Mouse (Mus musculus): ENCODE data around the gene Nfkbid. TPM values are rescaled to one million over a fixed set of nuclear protein-coding genes. Genes with fewer than 3 reads are reported as not detected.

Gene Nfkbid
- polyA plus RNA-seq (2017; shearing (Covaris generic)): 99.8 TPM

GRCm38 (mm10) chr7:30421175-30421889 lies at the start of gene Nfkbid:
Gene Nfkbid (plus strand): TSS chr7:30421732.

DNA sequence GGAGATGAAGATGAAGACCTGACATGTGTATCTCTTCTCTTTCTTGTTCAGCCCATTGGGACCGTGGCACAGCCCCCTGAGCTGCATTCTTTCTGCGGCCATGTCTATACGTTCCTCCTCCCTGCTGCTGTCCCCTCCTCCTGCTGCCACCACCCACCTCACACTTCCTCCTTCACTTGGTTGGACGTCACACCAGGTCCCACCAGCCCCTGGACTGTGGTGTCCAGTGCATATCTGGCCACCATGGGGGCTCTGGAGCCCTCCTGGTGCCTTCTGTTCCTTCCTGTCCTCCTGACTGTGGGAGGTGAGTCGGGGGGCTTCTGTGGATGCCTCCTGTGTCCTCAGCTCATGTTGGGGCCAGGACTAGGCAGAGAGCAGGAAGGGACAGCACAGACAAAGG lies 7.9 kb upstream of the Nfkbid start, which contains the start of gene Tyrobp:
Tyrobp (plus strand) TSS at position 165 of the 400 bp plus-strand sequence.

DNA sequence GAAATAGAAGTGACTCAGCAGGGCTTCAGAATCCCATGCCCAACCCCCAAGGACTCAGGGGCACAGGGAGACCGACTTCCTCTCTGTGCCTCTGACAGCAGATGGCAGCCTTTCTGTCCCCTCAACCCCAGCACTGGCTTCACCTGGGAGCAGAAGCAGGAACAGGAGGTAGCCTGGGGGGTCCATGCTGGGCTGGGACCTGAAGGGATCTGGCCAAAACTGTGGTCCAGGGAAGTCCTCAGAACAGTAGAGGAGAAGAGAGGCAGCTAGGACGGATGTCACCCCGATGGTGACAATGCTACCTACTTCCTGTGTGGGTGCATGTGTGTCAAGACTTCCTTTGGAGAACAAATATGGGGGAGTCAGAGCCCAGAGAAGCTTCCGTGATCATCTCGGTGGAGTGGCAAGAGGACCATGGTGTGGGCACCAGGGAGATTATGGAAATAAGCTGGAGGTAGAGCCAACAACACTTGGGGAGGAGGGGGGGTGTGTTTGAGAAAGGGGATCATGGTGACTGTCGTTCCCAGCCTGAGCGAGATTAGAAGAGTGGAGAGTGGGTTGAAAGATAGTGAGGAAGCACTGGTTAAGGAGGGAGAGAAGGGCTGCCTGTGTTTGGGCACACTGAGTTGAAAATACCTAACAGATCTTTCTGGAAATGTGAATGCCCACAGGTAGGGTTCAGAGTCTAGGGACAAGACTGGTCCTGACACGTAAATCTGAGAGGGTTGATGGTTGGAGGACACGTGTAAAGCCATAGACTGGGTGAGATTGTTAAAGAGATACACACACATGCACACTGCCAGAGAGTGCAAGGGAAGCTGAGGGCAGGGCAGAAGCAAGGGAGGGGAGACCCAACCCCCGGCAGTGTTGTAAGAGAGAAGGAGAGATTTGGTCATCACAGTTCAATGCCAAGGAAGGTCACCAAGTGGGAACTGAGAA lies 1.7 kb upstream of the Nfkbid start, which contains the start of gene Hcst:
Hcst (minus strand) TSS at position 294 of the 939 bp plus-strand sequence.

GRCm38 (mm10) chr7:30444971-30445751 lies 23.6 kb downstream of the Nfkbid start, which contains the start of gene Aplp1:
Gene Aplp1 (minus strand): TSS chr7:30445535.

GRCm38 (mm10) chr7:30457629-30458330 lies 36.2 kb downstream of the Nfkbid start, which contains the start of the genes Kirrel2 and Nphs1:
Gene Kirrel2 (minus strand): TSS chr7:30457690.
Gene Nphs1 (plus strand): TSS chr7:30458315.

Other genes with a start within 250 kb of the Nfkbid start
- 0.49 TPM for gene Cox7a1, start 237.6 kb upstream of the Nfkbid start, polyA plus RNA-seq (2017; shearing (Covaris generic))
- 72.0 TPM for gene Capns1, start 222.9 kb upstream of the Nfkbid start, polyA plus RNA-seq (2017; shearing (Covaris generic))
- 55.5 TPM for gene Polr2i, start 189.8 kb upstream of the Nfkbid start, polyA plus RNA-seq (2017; shearing (Covaris generic))
- gene Tbcb, start 189.5 kb upstream of the Nfkbid start, polyA plus RNA-seq (2017; shearing (Covaris generic)): 105 TPM
- not detected for gene Ovol3, start 186.0 kb upstream of the Nfkbid start, polyA plus RNA-seq (2017; shearing (Covaris generic))
- 0.39 TPM for gene Thap8, start 141.6 kb upstream of the Nfkbid start, polyA plus RNA-seq (2017; shearing (Covaris generic))
- gene Wdr62, start 141.3 kb upstream of the Nfkbid start, polyA plus RNA-seq (2017; shearing (Covaris generic)): 5.4 TPM
- 3.3 TPM for gene Clip3, start 130.0 kb upstream of the Nfkbid start, polyA plus RNA-seq (2017; shearing (Covaris generic))
- 168 TPM for gene Alkbh6, start 113.0 kb upstream of the Nfkbid start, polyA plus RNA-seq (2017; shearing (Covaris generic))
- gene Syne4, start 106.9 kb upstream of the Nfkbid start, polyA plus RNA-seq (2017; shearing (Covaris generic)): 15.5 TPM
- not detected for gene E130208F15Rik, start 100.0 kb upstream of the Nfkbid start, polyA plus RNA-seq (2017; shearing (Covaris generic))
- gene Sdhaf1, start 97.8 kb upstream of the Nfkbid start, polyA plus RNA-seq (2017; shearing (Covaris generic)): 64.6 TPM
- not detected for gene Lrfn3, start 59.0 kb upstream of the Nfkbid start, polyA plus RNA-seq (2017; shearing (Covaris generic))
- 5.5 TPM for gene Tyrobp, start 8.0 kb upstream of the Nfkbid start, polyA plus RNA-seq (2017; shearing (Covaris generic))
- gene Hcst, start 1.9 kb upstream of the Nfkbid start, polyA plus RNA-seq (2017; shearing (Covaris generic)): 409 TPM
- gene Aplp1, start 23.8 kb downstream of the Nfkbid start, polyA plus RNA-seq (2017; shearing (Covaris generic)): 17.8 TPM
- gene Kirrel2, start 36.0 kb downstream of the Nfkbid start, polyA plus RNA-seq (2017; shearing (Covaris generic)): not detected
- gene Nphs1, start 36.6 kb downstream of the Nfkbid start, polyA plus RNA-seq (2017; shearing (Covaris generic)): not detected
- gene Prodh2, start 71.9 kb downstream of the Nfkbid start, polyA plus RNA-seq (2017; shearing (Covaris generic)): not detected
- 1.2 TPM for gene Arhgap33, start 113.3 kb downstream of the Nfkbid start, polyA plus RNA-seq (2017; shearing (Covaris generic))
- 4.2 TPM for gene Hspb6, start 130.4 kb downstream of the Nfkbid start, polyA plus RNA-seq (2017; shearing (Covaris generic))
- 9.9 TPM for gene Proser3, start 130.6 kb downstream of the Nfkbid start, polyA plus RNA-seq (2017; shearing (Covaris generic))
- 89.4 TPM for gene Lin37, start 138.1 kb downstream of the Nfkbid start, polyA plus RNA-seq (2017; shearing (Covaris generic))
- 47.2 TPM for gene U2af1l4, start 141.6 kb downstream of the Nfkbid start, polyA plus RNA-seq (2017; shearing (Covaris generic))
- gene Gm49396, start 141.6 kb downstream of the Nfkbid start, polyA plus RNA-seq (2017; shearing (Covaris generic)): 86.6 TPM
- gene Psenen, start 141.9 kb downstream of the Nfkbid start, polyA plus RNA-seq (2017; shearing (Covaris generic)): 217 TPM
- 150 TPM for gene Igflr1, start 143.7 kb downstream of the Nfkbid start, polyA plus RNA-seq (2017; shearing (Covaris generic))
- 15.9 TPM for gene Kmt2b, start 167.0 kb downstream of the Nfkbid start, polyA plus RNA-seq (2017; shearing (Covaris generic))
- 11.7 TPM for gene Zbtb32, start 177.2 kb downstream of the Nfkbid start, polyA plus RNA-seq (2017; shearing (Covaris generic))
- 0.83 TPM for gene Upk1a, start 191.1 kb downstream of the Nfkbid start, polyA plus RNA-seq (2017; shearing (Covaris generic))
- gene Cox6b1, start 204.4 kb downstream of the Nfkbid start, polyA plus RNA-seq (2017; shearing (Covaris generic)): 581 TPM
- gene Etv2, start 214.1 kb downstream of the Nfkbid start, polyA plus RNA-seq (2017; shearing (Covaris generic)): not detected
- 204 TPM for gene Rbm42, start 228.6 kb downstream of the Nfkbid start, polyA plus RNA-seq (2017; shearing (Covaris generic))
- 37.3 TPM for gene Haus5, start 243.3 kb downstream of the Nfkbid start, polyA plus RNA-seq (2017; shearing (Covaris generic))
- gene Pmis2, start 249.9 kb downstream of the Nfkbid start, polyA plus RNA-seq (2017; shearing (Covaris generic)): not detected